Mouse (Mus musculus) kidney, adult 2 months (tissue): ENCODE measurements around the gene Tmcc3.

Experiments
- CTCF ChIP-seq: fragments of 200-500 bp; conservative IDR thresholded peaks from 2 replicates; pipeline ENCODE4 v1.5.1; 2011; ENCODE audit warnings: low read depth, mild to moderate bottlenecking, control low read depth, low read length, moderate library complexity, mixed read lengths; ENCODE audit not compliant: insufficient read depth, insufficient read length
- POLR2A ChIP-seq: fragments of 200-500 bp; IDR thresholded peaks from one replicate; pipeline ENCODE4 v1.6.1; 2011; ENCODE audit warnings: low read depth, low read length, control low read depth

DNA sequence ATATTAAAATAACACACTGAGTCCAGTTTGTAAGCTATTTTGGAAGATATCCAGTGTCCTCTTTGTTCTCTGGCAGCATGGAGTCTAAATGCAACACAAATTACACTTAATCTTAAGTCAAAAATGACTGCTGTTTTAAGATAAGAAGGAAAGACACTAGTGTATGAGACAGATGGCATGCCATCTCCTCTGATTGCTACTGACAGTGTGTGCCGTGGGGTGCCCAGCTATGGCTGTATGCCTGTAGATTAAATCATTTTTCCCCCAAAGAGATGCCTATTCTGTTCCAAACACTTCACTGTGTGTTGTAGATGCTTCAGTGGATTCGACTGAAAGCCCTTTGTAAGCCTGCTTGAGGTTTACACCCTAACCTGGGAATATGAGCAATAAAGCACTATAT is 59.5 kb downstream of the Tmcc3 start:
- TF ChIP-seq CTCF (no peak), POLR2A (no peak)
